Mouse (Mus musculus) heart, embryonic 10.5 days (tissue): ENCODE measurements around the gene Mmgt1. TPM values are rescaled to one million over a fixed set of nuclear protein-coding genes. Genes with fewer than 3 reads are reported as not detected.

Source experiments
- DNase-seq: peaks from one replicate; pipeline ENCODE4 v3.0.0-alpha.2; 2017; ENCODE audit warnings: low spot score
- H3K27ac ChIP-seq: fragments of 300-500 bp; sonication (generic); 2 replicates; pipeline ENCODE4 v1.5.1; 2016; ENCODE audit warnings: mild to moderate bottlenecking
- H3K27me3 ChIP-seq: fragments of 300-500 bp; sonication (generic); 2 replicates; pipeline ENCODE4 v1.6.1; 2016; ENCODE audit warnings: mild to moderate bottlenecking; ENCODE audit not compliant: poor library complexity, insufficient read depth, severe bottlenecking
- H3K36me3 ChIP-seq: fragments of 300-500 bp; sonication (generic); 2 replicates; pipeline ENCODE4 v1.6.1; 2016; ENCODE audit warnings: mild to moderate bottlenecking, moderate library complexity
- H3K4me1 ChIP-seq: fragments of 300-500 bp; sonication (generic); 2 replicates; pipeline ENCODE4 v1.6.1; 2016; ENCODE audit warnings: mild to moderate bottlenecking
- H3K4me3 ChIP-seq: fragments of 300-500 bp; sonication (generic); 2 replicates; pipeline ENCODE4 v1.5.1; 2016; ENCODE audit warnings: mild to moderate bottlenecking, moderate library complexity
- H3K9me3 ChIP-seq: fragments of 300-500 bp; sonication (generic); 2 replicates; pipeline ENCODE4 v1.6.1; 2016; ENCODE audit warnings: mild to moderate bottlenecking, moderate library complexity
- WGBS: fragments of 180-500 bp; shearing (Covaris S2); methylation state at CpG from one replicate; pipeline ENCODE4 v1.1.7; 2016; 5-methylcytosine and 5-hydroxymethylcytosine counted together
- polyA plus RNA-seq: library from polyadenylated mRNA; unstranded; fragments of >200 nt; fragmentation: Nextera tagmentation; extraction: Ambion mirVana; gene quantifications from 2 replicates; pipeline ENCODE4 v1.2.1, GENCODE M21; 2016

Gene Mmgt1
- polyA plus RNA-seq, result 24.8 and 29.2 TPM in 2 replicates

- Histone ChIP-seq H3K27me3 (no peaks in the 10 kb centered on the region), H3K4me1 (no peaks in the 10 kb centered on the region), H3K4me3 (peak within 1 kb of the TSS; percentile 70), H3K36me3 (no peaks in the 10 kb centered on the region), H3K9me3 (no peaks in the 10 kb centered on the region), H3K27ac (peak within 1 kb of the TSS; percentile 87)
- WGBS, result 12% methylated on average over 44 of the region's 44 CpGs
- peak; percentile 98 for DNase-seq
Measured at GRCm38 (mm10) chrX:56597887-56598640, at the start of gene Mmgt1. Mmgt1 (minus strand) TSS chrX:56598069.

- WGBS, result 16% methylated on average over 1 of the region's 1 CpGs
- Histone ChIP-seq H3K36me3 (no peaks in the 10 kb centered on the region), H3K27me3 (no peaks in the 10 kb centered on the region), H3K4me1 (no peaks in the 10 kb centered on the region), H3K4me3 (no peak overlapping the region), H3K9me3 (no peaks in the 10 kb centered on the region), H3K27ac (no peak overlapping the region)
- no peak for DNase-seq
Measured at GRCm38 (mm10) chrX:56640066-56640465, 42.2 kb upstream of the Mmgt1 start.

GRCm38 (mm10) chrX:56636185-56636584 is 38.3 kb upstream of the Mmgt1 start:
- Histone ChIP-seq H3K27me3 (no peaks in the 10 kb centered on the region), H3K4me1 (no peaks in the 10 kb centered on the region), H3K9me3 (no peaks in the 10 kb centered on the region), H3K27ac (no peak overlapping the region), H3K36me3 (no peaks in the 10 kb centered on the region), H3K4me3 (no peak overlapping the region)
- 82% methylated on average over 5 of the region's 5 CpGs for WGBS
- DNase-seq, result no peak

GRCm38 (mm10) chrX:56615236-56615635 is 17.4 kb upstream of the Mmgt1 start:
- Histone ChIP-seq H3K27me3 (no peaks in the 10 kb centered on the region), H3K36me3 (no peaks in the 10 kb centered on the region), H3K4me1 (no peaks in the 10 kb centered on the region), H3K9me3 (no peaks in the 10 kb centered on the region), H3K27ac (no peak overlapping the region), H3K4me3 (no peak overlapping the region)
- no peak for DNase-seq
- WGBS, result 80% methylated on average over 2 of the region's 2 CpGs

GRCm38 (mm10) chrX:56610318-56610694 is 12.4 kb upstream of the Mmgt1 start:
- Histone ChIP-seq H3K4me1 (peaks cover 3% of the 10 kb centered on the region; the same call in 1 of the 2 replicates), H3K27ac (peak overlapping the region; percentile 88; the same call in 1 of the 2 replicates), H3K36me3 (no peaks in the 10 kb centered on the region), H3K27me3 (no peaks in the 10 kb centered on the region), H3K4me3 (peak overlapping the region; percentile 66), H3K9me3 (no peaks in the 10 kb centered on the region)
- no peak for DNase-seq
- WGBS, result 11% methylated on average over 13 of the region's 13 CpGs

GRCm38 (mm10) chrX:56609623-56610317 is 11.9 kb upstream of the Mmgt1 start, which contains the start of gene Slc9a6:
Slc9a6 (plus strand) TSS chrX:56609757.
- Histone ChIP-seq H3K27me3 (no peaks in the 10 kb centered on the region), H3K4me1 (peaks cover 3% of the 10 kb centered on the region; the same call in 1 of the 2 replicates), H3K4me3 (peak within 1 kb of the TSS; percentile 66), H3K36me3 (no peaks in the 10 kb centered on the region), H3K9me3 (no peaks in the 10 kb centered on the region), H3K27ac (peak within 1 kb of the TSS; percentile 88)
- DNase-seq, result peak; percentile 86
- WGBS, result 14% methylated on average over 49 of the region's 50 CpGs

GRCm38 (mm10) chrX:56609285-56609622 is 11.4 kb upstream of the Mmgt1 start:
- Histone ChIP-seq H3K27me3 (no peaks in the 10 kb centered on the region), H3K27ac (peak overlapping the region; percentile 88), H3K4me1 (peaks cover 3% of the 10 kb centered on the region; the same call in 1 of the 2 replicates), H3K9me3 (no peaks in the 10 kb centered on the region), H3K36me3 (no peaks in the 10 kb centered on the region), H3K4me3 (peak overlapping the region; percentile 66)
- WGBS, result 29% methylated on average over 7 of the region's 7 CpGs
- no peak for DNase-seq

- WGBS, result 46% methylated on average over 7 of the region's 7 CpGs
- no peaks in the 10 kb centered on the region for H3K27me3 ChIP-seq
- no peaks in the 10 kb centered on the region for H3K36me3 ChIP-seq
- H3K4me1 ChIP-seq, result peaks cover 3% of the 10 kb centered on the region; the same call in 1 of the 2 replicates
- no peak for DNase-seq
- H3K9me3 ChIP-seq, result no peaks in the 10 kb centered on the region
- peak overlapping the region; percentile 42; the same call in 1 of the 2 replicates for H3K27ac ChIP-seq
- H3K4me3 ChIP-seq, result no peak overlapping the region
Measured at GRCm38 (mm10) chrX:56607032-56607710, 9.3 kb upstream of the Mmgt1 start.

- Histone ChIP-seq H3K9me3 (no peaks in the 10 kb centered on the region), H3K4me1 (peaks cover 3% of the 10 kb centered on the region; the same call in 1 of the 2 replicates), H3K4me3 (no peak overlapping the region), H3K36me3 (no peaks in the 10 kb centered on the region), H3K27me3 (no peaks in the 10 kb centered on the region), H3K27ac (no peak overlapping the region)
- no peak for DNase-seq
- WGBS, result 56% methylated on average over 2 of the region's 2 CpGs
Measured at GRCm38 (mm10) chrX:56606536-56606935, 8.7 kb upstream of the Mmgt1 start.

GRCm38 (mm10) chrX:56597219-56597886 is 516 bp downstream of the Mmgt1 start:
- H3K36me3 ChIP-seq, result no peaks in the 10 kb centered on the region
- H3K9me3 ChIP-seq, result no peaks in the 10 kb centered on the region
- no peak for DNase-seq
- H3K27me3 ChIP-seq, result no peaks in the 10 kb centered on the region
- H3K4me1 ChIP-seq, result no peaks in the 10 kb centered on the region
- peak overlapping the region; percentile 87 for H3K27ac ChIP-seq
- 12% methylated on average over 25 of the region's 25 CpGs for WGBS
- peak overlapping the region; percentile 70 for H3K4me3 ChIP-seq

- Histone ChIP-seq H3K4me3 (no peak overlapping the region), H3K9me3 (no peaks in the 10 kb centered on the region), H3K27ac (no peak overlapping the region), H3K27me3 (no peaks in the 10 kb centered on the region), H3K4me1 (no peaks in the 10 kb centered on the region), H3K36me3 (no peaks in the 10 kb centered on the region)
- no peak for DNase-seq
- 72% methylated on average over 2 of the region's 2 CpGs for WGBS
Measured at GRCm38 (mm10) chrX:56578200-56578599, 19.7 kb downstream of the Mmgt1 start.

GRCm38 (mm10) chrX:56572465-56572864 is 25.4 kb downstream of the Mmgt1 start:
- Histone ChIP-seq H3K36me3 (no peaks in the 10 kb centered on the region), H3K27ac (no peak overlapping the region), H3K27me3 (no peaks in the 10 kb centered on the region), H3K4me3 (no peak overlapping the region), H3K9me3 (no peaks in the 10 kb centered on the region), H3K4me1 (no peaks in the 10 kb centered on the region)
- 21% methylated on average over 6 of the region's 6 CpGs for WGBS
- DNase-seq, result no peak
